Mouse (Mus musculus): ENCODE results near the gene Rnf207. TPM values are rescaled to one million over a fixed set of nuclear protein-coding genes. Genes with fewer than 3 reads are reported as not detected.
A peak's percentile ranks its signal among the peaks of the same experiment; 100 is the strongest.

The Rnf207 gene
- polyA plus RNA-seq, 1 experiment from 2014 or later: 1.3 TPM

GRCm38 (mm10) chr4:152298836-152299235 is 20.0 kb downstream of the Rnf207 start:
- Histone ChIP-seq H3K27ac (no peak overlapping the region), H3K36me3 (replicated peaks) (peaks cover 44% of the 10 kb centered on the region), H3K9me3 (no peaks in the 10 kb centered on the region), H3K4me3 (peak overlapping the region; percentile 89; the same call in 1 of the 2 replicates), H3K27me3 (ENCODE audit: poor library complexity, severe bottlenecking) (peaks cover 37% of the 10 kb centered on the region), H3K4me1 (peaks cover 42% of the 10 kb centered on the region)
- 90% methylated on average over 14 of the region's 14 CpGs for WGBS
- DNase-seq (ENCODE audit: extremely low spot score, low spot score): no peak

DNA sequence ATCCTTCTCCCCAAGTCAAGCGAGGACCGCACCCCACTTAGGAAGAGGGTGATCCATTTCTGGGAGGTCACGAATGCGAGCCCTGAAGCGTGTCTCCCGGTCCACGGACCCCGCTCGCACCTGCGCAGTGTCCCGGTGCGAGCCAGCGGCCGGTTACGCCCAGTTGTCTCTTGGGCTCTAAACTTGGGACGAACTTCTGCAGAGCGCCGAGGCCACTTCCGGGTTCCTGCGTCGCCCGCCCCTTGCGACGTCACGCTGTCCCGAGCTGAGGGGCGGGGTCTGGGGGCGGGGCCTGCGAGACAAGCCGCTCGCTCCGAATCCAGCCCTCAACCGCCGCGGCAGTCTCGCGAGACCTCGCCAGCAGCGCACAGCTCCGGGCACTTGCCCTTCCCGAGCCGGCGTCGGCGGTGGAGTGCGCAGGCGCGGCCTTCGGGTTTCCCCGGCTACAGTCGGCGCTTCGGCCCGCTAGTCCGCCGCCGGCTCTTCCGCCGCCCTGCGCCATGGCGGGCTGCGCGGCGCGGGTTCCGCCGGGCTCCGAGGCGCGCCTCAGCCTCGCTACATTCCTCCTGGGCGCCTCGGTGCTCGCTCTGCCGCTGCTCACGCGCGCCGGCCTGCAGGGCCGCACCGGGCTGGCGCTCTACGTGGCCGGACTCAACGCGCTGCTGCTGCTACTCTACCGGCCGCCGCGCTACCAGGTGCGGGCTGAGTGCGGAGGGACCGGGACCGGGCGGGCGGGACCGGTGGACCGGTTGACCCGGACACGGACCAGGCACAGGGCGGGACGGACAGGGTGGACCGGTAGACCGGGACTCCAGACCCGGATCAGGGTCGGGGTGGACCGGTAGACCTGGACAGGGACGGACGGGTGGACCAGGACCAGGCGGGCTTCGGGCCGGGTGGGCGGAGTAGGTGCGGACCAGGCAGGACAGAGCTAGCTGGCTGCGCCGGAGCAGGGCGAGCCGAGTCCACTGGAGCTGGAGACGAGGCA is 21.6 kb downstream of the Rnf207 start, which contains the start of gene Icmt:
Gene Icmt, plus strand, starts transcription at position 354 of the 988 bp plus-strand sequence.
- Histone ChIP-seq H3K27ac (peak within 1 kb of the TSS; percentile 92), H3K36me3 (replicated peaks) (peaks cover 27% of the 10 kb centered on the region), H3K9me3 (no peaks in the 10 kb centered on the region), H3K4me1 (peaks cover 58% of the 10 kb centered on the region), H3K4me3 (peak within 1 kb of the TSS; percentile 89), H3K27me3 (ENCODE audit: poor library complexity, severe bottlenecking) (peaks cover 53% of the 10 kb centered on the region)
- WGBS: under 1% methylated on average over 119 of the region's 119 CpGs
- peak; percentile 98 for DNase-seq (ENCODE audit: extremely low spot score, low spot score)

- Histone ChIP-seq H3K9me3 (no peaks in the 10 kb centered on the region), H3K27me3 (ENCODE audit: poor library complexity, severe bottlenecking) (peaks cover 61% of the 10 kb centered on the region), H3K27ac (0 out of 2 replicates have a peak overlapping the region, but pooled peaks have one; percentile 92), H3K4me1 (peaks cover 66% of the 10 kb centered on the region), H3K36me3 (replicated peaks) (peaks cover 19% of the 10 kb centered on the region), H3K4me3 (peak overlapping the region; percentile 89)
- no peak for DNase-seq (ENCODE audit: extremely low spot score, low spot score)
- 19% methylated on average over 8 of the region's 8 CpGs for WGBS
Measured at GRCm38 (mm10) chr4:152296371-152296770, 22.4 kb downstream of the Rnf207 start.

DNA sequence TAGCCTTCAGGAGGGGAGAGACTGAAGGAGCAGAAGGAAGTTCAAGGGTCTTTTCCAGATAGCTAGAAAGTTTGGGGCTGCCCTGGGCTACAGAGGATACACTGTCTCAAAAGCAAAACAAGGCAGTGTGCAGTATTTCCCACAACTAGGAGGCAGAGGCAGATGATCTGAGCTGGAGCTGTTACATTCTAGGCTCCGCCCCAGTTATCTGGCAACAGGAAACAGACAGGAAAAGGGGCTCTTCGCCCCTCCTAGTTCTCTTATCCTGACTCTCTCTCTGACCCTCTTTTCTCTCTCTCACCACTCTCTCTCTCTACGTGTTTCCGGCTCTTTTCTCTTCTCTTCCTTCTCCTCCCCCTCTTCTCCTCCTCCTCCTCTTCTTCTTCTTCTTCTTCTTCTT is 22.9 kb downstream of the Rnf207 start:
- peaks cover 14% of the 10 kb centered on the region for H3K36me3 ChIP-seq (replicated peaks)
- H3K9me3 ChIP-seq: no peaks in the 10 kb centered on the region
- no peak for DNase-seq (ENCODE audit: extremely low spot score, low spot score)
- peaks cover 71% of the 10 kb centered on the region for H3K4me1 ChIP-seq
- peaks cover 66% of the 10 kb centered on the region for H3K27me3 ChIP-seq (ENCODE audit: poor library complexity, severe bottlenecking)
- WGBS: 51% methylated on average over 4 of the region's 4 CpGs
- no peak overlapping the region; the same call in 1 of the 2 replicates for H3K4me3 ChIP-seq
- H3K27ac ChIP-seq: no peak overlapping the region

DNA sequence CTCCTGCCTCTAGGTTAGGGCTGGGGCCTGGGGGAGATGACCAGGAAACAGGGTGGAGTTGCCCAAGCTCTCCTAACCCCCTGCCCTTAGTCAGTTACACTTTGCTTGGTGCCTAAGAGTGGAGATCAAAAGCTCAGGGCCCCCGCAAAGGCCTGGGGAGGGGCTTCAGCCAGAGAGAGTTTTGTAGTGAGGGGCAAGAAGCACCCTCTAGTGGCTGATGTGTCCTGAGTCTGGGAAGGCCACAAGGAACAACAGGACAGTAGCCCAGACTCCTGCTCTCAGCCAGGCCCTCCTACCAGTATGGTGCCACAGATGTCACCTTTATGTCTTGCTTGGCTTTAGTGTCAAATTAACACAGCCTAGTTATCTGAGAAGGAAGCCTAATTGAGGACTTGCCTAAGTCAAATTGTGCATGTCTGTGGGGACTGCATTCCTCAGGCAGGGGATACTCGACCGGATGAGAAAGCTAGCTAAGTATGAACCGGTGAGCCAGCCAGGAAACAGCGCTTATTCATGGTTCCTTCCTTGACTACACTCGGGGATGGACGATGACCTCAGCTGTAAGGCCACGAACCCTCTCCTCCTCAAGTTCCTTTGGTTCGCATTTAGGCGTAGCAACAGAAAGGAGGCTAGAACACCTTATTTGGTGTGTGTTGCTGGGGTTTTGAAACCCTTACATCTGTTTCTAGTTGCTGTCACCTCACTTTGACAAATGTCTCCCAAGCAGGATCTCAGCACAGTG is 24.4 kb downstream of the Rnf207 start:
- H3K9me3 ChIP-seq: no peaks in the 10 kb centered on the region
- no peak overlapping the region for H3K4me3 ChIP-seq
- H3K27me3 ChIP-seq (ENCODE audit: poor library complexity, severe bottlenecking): peaks cover 81% of the 10 kb centered on the region
- WGBS: 58% methylated on average over 10 of the region's 10 CpGs
- no peak for DNase-seq (ENCODE audit: extremely low spot score, low spot score)
- H3K27ac ChIP-seq: no peak overlapping the region
- H3K36me3 ChIP-seq (replicated peaks): no peaks in the 10 kb centered on the region
- peaks cover 85% of the 10 kb centered on the region for H3K4me1 ChIP-seq

- Histone ChIP-seq H3K9me3 (peaks cover 3% of the 10 kb centered on the region), H3K27me3 (ENCODE audit: poor library complexity, severe bottlenecking) (peaks cover 94% of the 10 kb centered on the region), H3K4me1 (peaks cover 84% of the 10 kb centered on the region), H3K36me3 (replicated peaks) (no peaks in the 10 kb centered on the region), H3K4me3 (peak overlapping the region; percentile 19; the same call in 1 of the 2 replicates), H3K27ac (peak overlapping the region; percentile 41; the same call in 1 of the 2 replicates)
- WGBS: 10% methylated on average over 12 of the region's 12 CpGs
- no peak for DNase-seq (ENCODE audit: extremely low spot score, low spot score)
Measured at GRCm38 (mm10) chr4:152292102-152292765, 26.6 kb downstream of the Rnf207 start.

- Histone ChIP-seq H3K36me3 (replicated peaks) (no peaks in the 10 kb centered on the region), H3K4me3 (peak within 1 kb of the TSS; percentile 45), H3K9me3 (peaks cover 3% of the 10 kb centered on the region), H3K4me1 (peaks cover 87% of the 10 kb centered on the region), H3K27me3 (ENCODE audit: poor library complexity, severe bottlenecking) (peaks cover 99% of the 10 kb centered on the region), H3K27ac (peak within 1 kb of the TSS; percentile 78)
- no peak for DNase-seq (ENCODE audit: extremely low spot score, low spot score)
- 16% methylated on average over 6 of the region's 6 CpGs for WGBS
Measured at GRCm38 (mm10) chr4:152291562-152291961, 27.2 kb downstream of the Rnf207 start, which contains the start of gene Hes3. Hes3 (minus strand) TSS chr4:152291662.

GRCm38 (mm10) chr4:152290991-152291390 is 27.8 kb downstream of the Rnf207 start:
- Histone ChIP-seq H3K4me3 (peak overlapping the region; percentile 45), H3K4me1 (peaks cover 87% of the 10 kb centered on the region), H3K27me3 (ENCODE audit: poor library complexity, severe bottlenecking) (peaks cover 99% of the 10 kb centered on the region), H3K36me3 (replicated peaks) (no peaks in the 10 kb centered on the region), H3K9me3 (peaks cover 3% of the 10 kb centered on the region), H3K27ac (peak overlapping the region; percentile 78; the same call in 1 of the 2 replicates)
- 5% methylated on average over 11 of the region's 11 CpGs for WGBS
- no peak for DNase-seq (ENCODE audit: extremely low spot score, low spot score)

GRCm38 (mm10) chr4:152290385-152290784 is 28.4 kb downstream of the Rnf207 start:
- no peaks in the 10 kb centered on the region for H3K36me3 ChIP-seq (replicated peaks)
- H3K4me3 ChIP-seq: peak overlapping the region; percentile 45
- H3K27ac ChIP-seq: peak overlapping the region; percentile 78
- peak; percentile 75 for DNase-seq (ENCODE audit: extremely low spot score, low spot score)
- H3K4me1 ChIP-seq: peaks cover 82% of the 10 kb centered on the region
- peaks cover 3% of the 10 kb centered on the region for H3K9me3 ChIP-seq
- H3K27me3 ChIP-seq (ENCODE audit: poor library complexity, severe bottlenecking): peaks cover 99% of the 10 kb centered on the region
- WGBS: under 1% methylated on average over 39 of the region's 39 CpGs

GRCm38 (mm10) chr4:152288398-152288945 is 30.3 kb downstream of the Rnf207 start:
- no peak for DNase-seq (ENCODE audit: extremely low spot score, low spot score)
- no peak overlapping the region; the same call in 1 of the 2 replicates for H3K4me3 ChIP-seq

DNA sequence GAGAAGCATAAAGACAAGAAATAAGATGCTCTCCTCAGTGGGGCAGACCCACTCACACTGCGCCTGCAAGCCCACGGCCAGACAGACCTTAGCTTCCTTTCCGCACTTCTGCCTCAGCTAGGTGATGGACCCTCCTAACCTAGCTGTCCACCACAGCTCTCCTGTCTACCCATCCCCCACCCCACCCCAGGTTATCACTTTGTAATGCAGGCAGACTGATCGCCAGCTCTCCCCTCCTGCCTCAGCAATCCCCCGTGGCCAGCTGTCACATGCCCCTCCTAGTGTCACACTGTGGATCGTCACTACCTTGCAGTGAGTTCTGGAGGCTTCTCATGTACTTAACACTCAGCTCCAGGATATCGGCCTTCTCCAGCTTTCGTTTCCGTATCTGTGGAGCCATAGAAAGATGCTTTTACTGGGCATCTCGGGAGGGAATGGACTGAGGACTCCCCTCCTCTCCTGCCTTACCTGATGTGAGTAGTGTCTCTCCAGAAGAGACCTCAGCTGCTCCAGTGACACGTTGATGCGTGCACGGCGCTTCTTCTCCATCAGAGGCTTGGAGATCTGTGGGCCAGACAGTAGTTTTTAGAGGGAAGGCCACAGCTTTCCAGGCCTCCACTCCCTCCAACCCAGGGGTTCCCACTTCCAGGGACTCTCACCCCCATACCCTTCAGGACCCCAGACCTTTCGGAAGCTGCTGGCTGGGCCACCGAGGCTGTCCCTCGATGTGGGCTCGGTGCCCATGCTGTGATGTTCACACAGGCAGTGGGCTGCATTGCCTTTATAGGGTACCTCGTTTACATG is 31.3 kb downstream of the Rnf207 start:
- WGBS: 8% methylated on average over 19 of the region's 19 CpGs
- Histone ChIP-seq H3K27me3 (ENCODE audit: poor library complexity, severe bottlenecking) (peaks cover 99% of the 10 kb centered on the region), H3K9me3 (peaks cover 3% of the 10 kb centered on the region), H3K4me1 (peaks cover 74% of the 10 kb centered on the region), H3K4me3 (peak overlapping the region; percentile 45; the same call in 1 of the 2 replicates), H3K27ac (no peak overlapping the region), H3K36me3 (replicated peaks) (no peaks in the 10 kb centered on the region)
- DNase-seq (ENCODE audit: extremely low spot score, low spot score): no peak

More at GRCm38 (mm10) chr4:152288398-152288945, 30.3 kb downstream of the Rnf207 start:
- Histone ChIP-seq H3K4me1 (peaks cover 75% of the 10 kb centered on the region), H3K36me3 (replicated peaks) (no peaks in the 10 kb centered on the region), H3K27ac (no peak overlapping the region), H3K27me3 (ENCODE audit: poor library complexity, severe bottlenecking) (peaks cover 99% of the 10 kb centered on the region), H3K9me3 (peaks cover 3% of the 10 kb centered on the region)
- WGBS: 38% methylated on average over 18 of the region's 18 CpGs
